Mouse (Mus musculus): ENCODE measurements around the gene Mau2. TPM values are rescaled to one million over a fixed set of nuclear protein-coding genes. Genes with fewer than 3 reads are reported as not detected.
"Not testable (repeated sequence)": the region's sequence is repeated elsewhere in the genome, so short reads cannot be mapped to it uniquely, and the experiment has no call there.

Mau2 gene
- polyA plus RNA-seq, 1 experiment from 2014 or later: 34.9 TPM

DNA sequence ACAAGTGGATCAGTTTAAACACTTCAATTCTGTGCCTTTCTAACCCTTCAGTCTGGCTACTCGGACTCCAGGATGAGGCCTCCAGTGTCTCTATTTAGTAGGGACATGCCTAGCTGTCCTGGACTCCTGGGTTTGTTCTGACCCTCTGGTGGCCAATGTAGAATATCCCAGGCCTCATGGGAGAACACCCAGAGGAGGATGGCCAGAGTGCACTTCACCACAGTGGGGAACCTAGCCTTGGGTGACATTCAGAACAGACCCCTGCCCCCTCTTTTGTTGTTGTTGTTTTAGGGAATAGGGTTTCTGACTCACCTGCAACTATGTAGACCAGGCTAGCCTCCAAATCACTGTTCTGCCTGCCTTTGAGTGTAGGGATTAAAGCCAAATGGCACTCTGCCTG lies 27.5 kb downstream of the Mau2 start:
- Histone ChIP-seq H3K36me3 (peaks cover 43% of the 10 kb centered on the region), H3K27me3 (replicated peaks) (no peaks in the 10 kb centered on the region), H3K4me3 (no peak overlapping the region), H3K27ac (replicated peaks) (no peak overlapping the region), H3K9me3 (no peaks in the 10 kb centered on the region), H3K9ac (no peak overlapping the region), H3K4me1 (no peaks in the 10 kb centered on the region), H3K4me2 (no peak overlapping the region)
- no peak for ATAC-seq (ENCODE audit: extremely low read depth, insufficient number of reproducible peaks, low FRiP score, low TSS enrichment)
- WGBS: 73% methylated on average over 1 of the region's 1 CpGs

GRCm38 (mm10) chr8:70012763-70013162 lies 29.8 kb downstream of the Mau2 start:
- no peak overlapping the region for H3K27ac ChIP-seq (replicated peaks)
- no peak for ATAC-seq (ENCODE audit: extremely low read depth, insufficient number of reproducible peaks, low FRiP score, low TSS enrichment)

GRCm38 (mm10) chr8:70012350-70012749 lies 30.2 kb downstream of the Mau2 start:
- Histone ChIP-seq H3K4me3 (no peak overlapping the region), H3K9ac (no peak overlapping the region), H3K4me2 (no peak overlapping the region), H3K27ac (replicated peaks) (no peak overlapping the region), H3K4me1 (no peaks in the 10 kb centered on the region), H3K27me3 (replicated peaks) (no peaks in the 10 kb centered on the region), H3K9me3 (no peaks in the 10 kb centered on the region), H3K36me3 (peaks cover 16% of the 10 kb centered on the region)
- no peak for ATAC-seq (ENCODE audit: extremely low read depth, insufficient number of reproducible peaks, low FRiP score, low TSS enrichment)
- 71% methylated on average over 3 of the region's 3 CpGs for WGBS

More at GRCm38 (mm10) chr8:70012763-70013162, 29.8 kb downstream of the Mau2 start:
- Histone ChIP-seq H3K27me3 (replicated peaks) (no peaks in the 10 kb centered on the region), H3K36me3 (peaks cover 20% of the 10 kb centered on the region), H3K4me1 (no peaks in the 10 kb centered on the region), H3K9me3 (no peaks in the 10 kb centered on the region), H3K4me2 (no peak overlapping the region), H3K4me3 (no peak overlapping the region), H3K9ac (no peak overlapping the region)
- 95% methylated on average over 1 of the region's 1 CpGs for WGBS

GRCm38 (mm10) chr8:70010796-70011195 lies 31.7 kb downstream of the Mau2 start:
- H3K27me3 ChIP-seq (replicated peaks): not testable (repeated sequence)
- 87% methylated on average over 14 of the region's 14 CpGs for WGBS

DNA sequence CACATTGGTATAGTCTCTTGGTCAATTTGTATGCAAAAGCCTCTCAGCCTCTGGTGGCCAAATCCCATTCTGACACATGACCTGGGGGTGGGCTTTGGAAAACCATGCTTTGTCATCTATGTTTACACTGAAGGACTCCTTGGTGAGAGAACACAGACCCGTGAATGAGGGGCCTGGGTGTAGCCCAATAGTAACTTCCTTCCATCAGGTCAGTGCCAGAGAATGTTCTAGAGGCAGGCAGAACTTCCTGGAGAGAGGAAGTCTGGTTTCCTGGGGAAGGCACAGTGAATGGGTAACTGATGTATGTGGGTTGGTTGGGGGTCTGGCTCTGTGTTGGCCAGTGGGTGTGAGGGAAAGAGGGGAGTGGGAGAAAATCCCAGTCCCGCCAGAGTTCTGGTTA lies 37.4 kb downstream of the Mau2 start:
- Histone ChIP-seq H3K4me3 (no peak overlapping the region), H3K27ac (replicated peaks) (peak overlapping the region; percentile 5; the same call in 1 of the 2 replicates), H3K4me1 (peaks cover 16% of the 10 kb centered on the region), H3K27me3 (replicated peaks) (no peaks in the 10 kb centered on the region), H3K9me3 (no peaks in the 10 kb centered on the region), H3K36me3 (no peaks in the 10 kb centered on the region), H3K4me2 (no peak overlapping the region), H3K9ac (no peak overlapping the region)
- WGBS: 22% methylated on average over 2 of the region's 2 CpGs
- no peak for ATAC-seq (ENCODE audit: extremely low read depth, insufficient number of reproducible peaks, low FRiP score, low TSS enrichment)

More at GRCm38 (mm10) chr8:70010796-70011195, 31.7 kb downstream of the Mau2 start:
- not testable (repeated sequence) for ATAC-seq (ENCODE audit: extremely low read depth, insufficient number of reproducible peaks, low FRiP score, low TSS enrichment); H3K27ac ChIP-seq (replicated peaks); H3K4me3 ChIP-seq; H3K9me3 ChIP-seq; H3K9ac ChIP-seq; H3K36me3 ChIP-seq; H3K4me1 ChIP-seq; H3K4me2 ChIP-seq

DNA sequence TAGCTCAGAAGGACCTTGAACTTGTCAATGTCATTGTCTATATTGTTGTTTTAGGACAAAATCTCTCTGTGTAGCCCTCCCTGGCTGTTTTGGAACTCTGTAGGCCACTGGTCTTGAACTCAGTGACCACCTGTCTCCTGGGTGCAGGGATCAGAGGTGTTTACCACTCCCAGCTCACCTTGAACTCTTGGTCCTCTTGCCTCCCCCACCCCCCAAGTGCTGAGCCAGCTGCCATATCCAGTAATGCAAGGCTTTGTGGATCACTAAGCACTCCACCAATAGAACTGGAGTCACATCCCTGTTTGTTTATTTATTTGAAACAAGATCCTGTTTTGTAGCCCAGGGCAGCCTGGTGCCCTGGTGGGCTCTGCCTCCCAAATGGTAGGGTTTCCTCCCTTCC lies 38.2 kb downstream of the Mau2 start:
- ATAC-seq (ENCODE audit: extremely low read depth, insufficient number of reproducible peaks, low FRiP score, low TSS enrichment): no peak
- no peaks in the 10 kb centered on the region for H3K9me3 ChIP-seq
- no peak overlapping the region for H3K4me3 ChIP-seq
- peaks cover 16% of the 10 kb centered on the region for H3K4me1 ChIP-seq
- no peaks in the 10 kb centered on the region for H3K36me3 ChIP-seq
- no peak overlapping the region for H3K9ac ChIP-seq
- H3K4me2 ChIP-seq: no peak overlapping the region
- peak overlapping the region; percentile 5; the same call in 1 of the 2 replicates for H3K27ac ChIP-seq (replicated peaks)
- no peaks in the 10 kb centered on the region for H3K27me3 ChIP-seq (replicated peaks)

- Histone ChIP-seq H3K4me3 (no peak overlapping the region), H3K36me3 (no peaks in the 10 kb centered on the region), H3K9me3 (no peaks in the 10 kb centered on the region), H3K27ac (replicated peaks) (no peak overlapping the region), H3K9ac (no peak overlapping the region), H3K4me2 (no peak overlapping the region), H3K4me1 (peaks cover 16% of the 10 kb centered on the region), H3K27me3 (replicated peaks) (no peaks in the 10 kb centered on the region)
- WGBS: 50% methylated on average over 4 of the region's 4 CpGs
- ATAC-seq (ENCODE audit: extremely low read depth, insufficient number of reproducible peaks, low FRiP score, low TSS enrichment): no peak
Measured at GRCm38 (mm10) chr8:70003204-70003657, 39.3 kb downstream of the Mau2 start.

DNA sequence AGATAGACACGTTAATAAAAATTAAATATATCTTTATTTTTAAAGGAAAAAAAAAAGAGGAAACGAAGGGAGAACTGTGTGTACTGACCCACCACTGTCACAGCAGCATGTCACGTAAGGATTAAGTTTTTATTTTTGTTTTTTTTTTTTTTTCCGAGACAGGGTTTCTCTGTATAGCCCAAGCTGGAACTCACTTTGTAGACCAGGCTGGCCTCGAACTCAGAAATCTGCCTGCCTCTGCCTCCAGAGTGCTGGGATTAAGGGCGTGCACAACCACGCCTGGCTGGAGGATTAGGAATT lies 40.7 kb downstream of the Mau2 start:
- not testable (repeated sequence) for H3K27me3 ChIP-seq (replicated peaks); ATAC-seq (ENCODE audit: extremely low read depth, insufficient number of reproducible peaks, low FRiP score, low TSS enrichment); H3K9me3 ChIP-seq; H3K36me3 ChIP-seq
- Histone ChIP-seq H3K4me2 (peak overlapping the region; percentile 76), H3K27ac (replicated peaks) (peak overlapping the region; percentile 97), H3K4me1 (peaks cover 20% of the 10 kb centered on the region), H3K9ac (peak overlapping the region; percentile 81), H3K4me3 (peak overlapping the region; percentile 46)
- WGBS: 33% methylated on average over 7 of the region's 7 CpGs

DNA sequence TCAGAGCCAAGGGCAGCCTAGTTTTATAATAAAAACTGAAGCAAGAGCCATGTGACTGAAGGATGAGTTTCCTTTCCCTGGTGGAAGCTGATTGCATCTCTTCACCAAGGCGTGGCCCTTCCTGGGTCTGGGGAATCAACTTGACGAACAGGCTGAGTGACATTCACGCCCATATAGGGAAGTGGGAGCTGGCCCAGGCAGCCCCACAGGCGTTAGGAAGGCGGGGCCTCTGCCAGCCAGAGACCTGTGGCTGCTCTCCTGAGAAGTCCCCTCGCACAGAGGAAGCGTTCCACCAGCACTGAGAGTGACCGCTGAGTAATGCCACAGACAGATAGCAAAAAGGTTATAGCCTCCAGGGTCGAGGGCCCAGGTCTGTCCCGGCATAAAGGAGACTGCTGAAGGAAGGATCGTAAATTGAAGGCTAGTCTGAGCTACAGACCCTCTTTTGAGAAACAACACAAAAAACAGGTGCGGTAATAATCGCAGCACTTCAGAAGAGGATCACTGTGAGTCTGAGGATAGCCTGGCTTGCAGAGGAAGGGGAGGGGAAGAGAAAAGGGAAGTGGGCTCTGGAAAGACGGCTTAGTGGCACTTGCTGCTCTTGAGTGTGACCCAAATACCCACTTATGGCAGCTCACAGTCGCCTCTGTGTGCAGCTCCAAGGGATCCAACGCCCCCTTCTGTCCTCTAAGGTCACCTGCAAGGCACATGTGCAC lies 41.2 kb downstream of the Mau2 start:
- Histone ChIP-seq H3K27ac (replicated peaks) (peak overlapping the region; percentile 97), H3K4me2 (peak overlapping the region; percentile 76), H3K9ac (peak overlapping the region; percentile 81), H3K27me3 (replicated peaks) (no peaks in the 10 kb centered on the region), H3K9me3 (no peaks in the 10 kb centered on the region), H3K36me3 (no peaks in the 10 kb centered on the region), H3K4me1 (peaks cover 21% of the 10 kb centered on the region), H3K4me3 (peak overlapping the region; percentile 46)
- peak; percentile 45 for ATAC-seq (ENCODE audit: extremely low read depth, insufficient number of reproducible peaks, low FRiP score, low TSS enrichment)
- WGBS: under 1% methylated on average over 16 of the region's 16 CpGs

- no peaks in the 10 kb centered on the region for H3K27me3 ChIP-seq (replicated peaks)
- H3K9ac ChIP-seq: no peak overlapping the region
- peaks cover 24% of the 10 kb centered on the region for H3K4me1 ChIP-seq
- no peak overlapping the region for H3K27ac ChIP-seq (replicated peaks)
- H3K9me3 ChIP-seq: no peaks in the 10 kb centered on the region
- no peak overlapping the region for H3K4me2 ChIP-seq
- H3K4me3 ChIP-seq: no peak overlapping the region
- WGBS: 78% methylated on average over 2 of the region's 2 CpGs
- H3K36me3 ChIP-seq: no peaks in the 10 kb centered on the region
- no peak for ATAC-seq (ENCODE audit: extremely low read depth, insufficient number of reproducible peaks, low FRiP score, low TSS enrichment)
Measured at GRCm38 (mm10) chr8:70000226-70000625, 42.3 kb downstream of the Mau2 start.

- Histone ChIP-seq H3K9ac (no peak overlapping the region), H3K4me2 (no peak overlapping the region), H3K27ac (replicated peaks) (no peak overlapping the region), H3K9me3 (no peaks in the 10 kb centered on the region), H3K4me3 (no peak overlapping the region), H3K27me3 (replicated peaks) (no peaks in the 10 kb centered on the region), H3K36me3 (no peaks in the 10 kb centered on the region), H3K4me1 (peaks cover 33% of the 10 kb centered on the region)
- ATAC-seq (ENCODE audit: extremely low read depth, insufficient number of reproducible peaks, low FRiP score, low TSS enrichment): no peak
- 91% methylated on average over 4 of the region's 4 CpGs for WGBS
Measured at GRCm38 (mm10) chr8:69999236-69999635, 43.3 kb downstream of the Mau2 start.

GRCm38 (mm10) chr8:69998706-69999105 lies 43.8 kb downstream of the Mau2 start:
- H3K36me3 ChIP-seq: no peaks in the 10 kb centered on the region
- peaks cover 39% of the 10 kb centered on the region for H3K4me1 ChIP-seq
- ATAC-seq (ENCODE audit: extremely low read depth, insufficient number of reproducible peaks, low FRiP score, low TSS enrichment): no peak
- no peak overlapping the region for H3K4me2 ChIP-seq
- WGBS: 84% methylated on average over 3 of the region's 3 CpGs
- H3K4me3 ChIP-seq: no peak overlapping the region
- H3K9ac ChIP-seq: no peak overlapping the region
- no peaks in the 10 kb centered on the region for H3K27me3 ChIP-seq (replicated peaks)
- H3K27ac ChIP-seq (replicated peaks): no peak overlapping the region
- H3K9me3 ChIP-seq: no peaks in the 10 kb centered on the region
